Mouse (Mus musculus) intestine, postnatal 0 days (tissue): ENCODE results near the gene Hcls1. TPM values are rescaled to one million over a fixed set of nuclear protein-coding genes. Genes with fewer than 3 reads are reported as not detected.
A peak's percentile ranks its signal among the peaks of the same experiment; 100 is the strongest.

Experiments
- ATAC-seq: fragments of 200-750 bp; cut with Nextera tagmentation; 2 replicates; pipeline ENCODE4 v1.8.0; 2017; ENCODE audit warnings: mild to moderate bottlenecking, moderate TSS enrichment, moderate library complexity
- H3K27ac ChIP-seq: fragments of 300-500 bp; sonication (generic); 2 replicates; pipeline ENCODE4 v1.5.1; 2014; ENCODE audit warnings: mild to moderate bottlenecking, low read depth, low read length, moderate library complexity
- H3K27me3 ChIP-seq: fragments of 300-500 bp; sonication (generic); replicated peaks from 2 replicates; pipeline ENCODE4 v1.6.1; 2014; ENCODE audit warnings: low read length, mixed read lengths; ENCODE audit not compliant: control insufficient read depth, insufficient read depth
- H3K36me3 ChIP-seq: fragments of 300-500 bp; sonication (generic); 2 replicates; pipeline ENCODE4 v1.6.1; 2014; ENCODE audit warnings: mild to moderate bottlenecking, moderate library complexity; ENCODE audit not compliant: control insufficient read depth, insufficient read depth
- H3K4me1 ChIP-seq: fragments of 300-500 bp; sonication (generic); replicated peaks from 2 replicates; pipeline ENCODE4 v1.6.1; 2014; ENCODE audit warnings: antibody characterized with exemption, low read length, mixed read lengths; ENCODE audit not compliant: control insufficient read depth, insufficient read depth
- H3K4me2 ChIP-seq: fragments of 300-500 bp; sonication (generic); replicated peaks from 2 replicates; pipeline ENCODE4 v1.6.1; 2014; ENCODE audit warnings: low read depth, mild to moderate bottlenecking, moderate library complexity
- H3K4me3 ChIP-seq: fragments of 300-500 bp; sonication (generic); 2 replicates; pipeline ENCODE4 v1.5.1; 2014; ENCODE audit warnings: low read depth, low read length
- H3K9ac ChIP-seq: fragments of 300-500 bp; sonication (generic); 2 replicates; pipeline ENCODE4 v1.6.1; 2014; ENCODE audit warnings: mild to moderate bottlenecking, low read depth, low read length
- H3K9me3 ChIP-seq: fragments of 300-500 bp; sonication (generic); 2 replicates; pipeline ENCODE4 v1.6.1; 2016; ENCODE audit warnings: mixed run types; ENCODE audit not compliant: control insufficient read depth
- CTCF ChIP-seq: sonication (generic); IDR thresholded peaks from 2 replicates; pipeline ENCODE4 v1.5.1; 2016; ENCODE audit warnings: low read depth, mild to moderate bottlenecking, control low read depth, antibody characterized with exemption, moderate library complexity
- WGBS: fragments of 180-500 bp; shearing (Covaris S2); extraction: QIAGEN DNeasy Blood & Tissue Kit; methylation state at CpG from one replicate; pipeline ENCODE4 v1.1.7; 2014; 5-methylcytosine and 5-hydroxymethylcytosine counted together
- polyA plus RNA-seq: library from polyadenylated mRNA; unstranded; fragments of >200 nt; fragmentation: Nextera tagmentation; extraction: Ambion mirVana; gene quantifications from 2 replicates; pipeline ENCODE4 v1.2.1, GENCODE M21; 2015

Gene Hcls1
- polyA plus RNA-seq, 1 experiment from 2014 or later = 16.1 TPM

DNA sequence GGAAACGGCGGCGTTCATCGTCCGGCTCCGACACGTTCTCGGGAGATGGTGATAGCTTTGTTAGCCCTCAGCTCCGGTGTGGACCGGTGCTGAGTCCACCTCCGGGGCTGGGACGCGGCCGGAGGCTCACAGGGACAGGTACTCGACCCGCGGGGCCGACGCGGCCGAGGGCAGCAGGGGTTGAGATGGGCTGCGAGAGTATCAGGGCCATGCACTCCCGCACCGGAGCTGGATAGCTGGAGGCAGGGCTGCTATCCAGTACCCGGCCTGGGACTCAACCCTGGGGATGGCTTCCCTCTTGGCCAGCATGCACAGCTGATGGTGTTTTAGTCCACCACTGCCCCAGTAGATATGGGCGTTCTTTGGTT lies 77.1 kb downstream of the Hcls1 start:
- Histone ChIP-seq H3K27me3 (no peaks in the 10 kb centered on the region), H3K4me2 (peak overlapping the region; percentile 98), H3K9ac (peak overlapping the region; percentile 44), H3K4me3 (peak overlapping the region; percentile 87), H3K4me1 (0 out of 2 replicates have a peak, but pooled peaks cover 6% of the 10 kb centered on the region), H3K9me3 (no peaks in the 10 kb centered on the region), H3K36me3 (no peaks in the 10 kb centered on the region), H3K27ac (no peak overlapping the region)
- WGBS = under 1% methylated on average over 26 of the region's 26 CpGs
- ATAC-seq = peak; percentile 50
- TF ChIP-seq CTCF = no peak

DNA sequence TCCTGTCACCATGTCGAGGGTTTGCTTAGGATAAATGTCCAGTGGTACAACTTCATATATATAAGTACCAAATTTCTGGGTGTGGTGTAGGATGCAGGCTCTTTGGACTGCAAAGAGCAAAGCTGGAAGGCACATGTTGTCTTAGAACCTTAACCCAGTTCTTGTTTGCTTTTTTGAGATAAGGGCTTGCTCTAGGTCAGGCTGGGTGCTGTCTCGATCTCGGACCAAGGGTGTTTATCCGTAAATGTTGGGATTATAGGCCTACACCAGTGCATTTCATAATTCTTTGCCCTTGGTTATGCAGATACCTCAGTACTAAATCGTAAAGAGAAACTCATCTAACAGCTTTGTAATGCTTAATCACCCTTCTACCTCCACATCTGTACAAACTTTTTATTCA lies 77.6 kb downstream of the Hcls1 start:
- ATAC-seq = no peak
- H3K4me1 ChIP-seq = 0 out of 2 replicates have a peak, but pooled peaks cover 6% of the 10 kb centered on the region
- 37% methylated on average over 5 of the region's 5 CpGs for WGBS
- peak overlapping the region; percentile 98 for H3K4me2 ChIP-seq
- peak overlapping the region; percentile 44 for H3K9ac ChIP-seq
- no peaks in the 10 kb centered on the region for H3K9me3 ChIP-seq
- no peaks in the 10 kb centered on the region for H3K27me3 ChIP-seq
- TF ChIP-seq CTCF = no peak
- H3K36me3 ChIP-seq = no peaks in the 10 kb centered on the region
- H3K27ac ChIP-seq = no peak overlapping the region
- H3K4me3 ChIP-seq = peak overlapping the region; percentile 87

Other genes with a start within 250 kb of the Hcls1 start
- gene Ildr1, start 241.0 kb upstream of the Hcls1 start, polyA plus RNA-seq = 4.7 and 7.5 TPM in 2 replicates
- gene Slc15a2, start 150.0 kb upstream of the Hcls1 start, polyA plus RNA-seq = 7.3 and 12.9 TPM in 2 replicates
- gene Iqcb1, start 106.6 kb upstream of the Hcls1 start, polyA plus RNA-seq = 7.6 and 7.8 TPM in 2 replicates
- 1.0 and 1.1 TPM in 2 replicates for gene Eaf2, start 60.0 kb upstream of the Hcls1 start, polyA plus RNA-seq
- 73.7 and 82.0 TPM in 2 replicates for gene Golgb1, start 59.8 kb upstream of the Hcls1 start, polyA plus RNA-seq
- gene Fbxo40, start 55.5 kb downstream of the Hcls1 start, polyA plus RNA-seq = 0.03 TPM in 1 of 2 replicates, not detected in the other
- gene Polq, start 76.8 kb downstream of the Hcls1 start, polyA plus RNA-seq = 1.1 and 1.4 TPM in 2 replicates